Mouse (Mus musculus): Measurements from ENCODE around the gene Magi1.

- TF ChIP-seq CTCF (IDR thresholded peaks at IDR 0.05; ENCODE audit: borderline replicate concordance, insufficient read depth, low read length) (no peak), POLR2A (IDR thresholded peaks at IDR 0.05; ENCODE audit: low read depth, low read length) (no peak)
Measured at GRCm38 (mm10) chr6:94092969-94093597, 190.6 kb downstream of the Magi1 start.
